Mouse (Mus musculus) heart, embryonic 13.5 days (tissue): ENCODE measurements around the gene Arhgef10l. TPM values are rescaled to one million over a fixed set of nuclear protein-coding genes. Genes with fewer than 3 reads are reported as not detected.

Experiments
- ATAC-seq: fragments of 200-750 bp; cut with Nextera tagmentation; 2 replicates; pipeline ENCODE4 v1.8.0; 2017; ENCODE audit warnings: moderate TSS enrichment; ENCODE audit not compliant: insufficient number of reproducible peaks, low FRiP score, low TSS enrichment; ENCODE audit errors: extremely low read depth
- H3K27ac ChIP-seq: fragments of 300-500 bp; sonication (generic); replicated peaks from 2 replicates; pipeline ENCODE4 v1.5.1; 2015; ENCODE audit warnings: moderate library complexity, mild to moderate bottlenecking, inconsistent platforms
- H3K27me3 ChIP-seq: fragments of 300-500 bp; sonication (generic); replicated peaks from 2 replicates; pipeline ENCODE4 v1.6.1; 2015; ENCODE audit warnings: mild to moderate bottlenecking, inconsistent platforms
- H3K36me3 ChIP-seq: fragments of 300-500 bp; sonication (generic); 2 replicates; pipeline ENCODE4 v1.6.1; 2015; ENCODE audit warnings: mild to moderate bottlenecking, inconsistent platforms
- H3K4me1 ChIP-seq: fragments of 300-500 bp; sonication (generic); 2 replicates; pipeline ENCODE4 v1.6.1; 2015; ENCODE audit warnings: inconsistent platforms
- H3K4me2 ChIP-seq: fragments of 300-500 bp; sonication (generic); 2 replicates; pipeline ENCODE4 v1.6.1; 2015; ENCODE audit warnings: inconsistent platforms, mild to moderate bottlenecking, moderate library complexity
- H3K4me3 ChIP-seq: fragments of 300-500 bp; sonication (generic); 2 replicates; pipeline ENCODE4 v1.5.1; 2015; ENCODE audit warnings: moderate library complexity, mild to moderate bottlenecking, inconsistent platforms
- H3K9ac ChIP-seq: fragments of 300-500 bp; sonication (generic); 2 replicates; pipeline ENCODE4 v1.6.1; 2015; ENCODE audit warnings: inconsistent platforms, mild to moderate bottlenecking, moderate library complexity
- H3K9me3 ChIP-seq: fragments of 300-500 bp; sonication (generic); 2 replicates; pipeline ENCODE4 v1.6.1; 2016; ENCODE audit warnings: inconsistent platforms
- WGBS: fragments of 180-500 bp; shearing (Covaris S2); methylation state at CpG from one replicate; pipeline ENCODE4 v1.1.7; 2015; ENCODE audit warnings: mixed read lengths; 5-methylcytosine and 5-hydroxymethylcytosine counted together
- polyA plus RNA-seq: library from polyadenylated mRNA; unstranded; fragments of >200 nt; fragmentation: Nextera tagmentation; extraction: Ambion mirVana; gene quantifications from 2 replicates; pipeline ENCODE4 v1.2.1, GENCODE M21; 2015

Gene Arhgef10l
- polyA plus RNA-seq, 1 experiment from 2014 or later, result 18.2 TPM

GRCm38 (mm10) chr4:140504921-140505607, 160.7 kb downstream of the Arhgef10l start:
- ATAC-seq, result no peak
- Histone ChIP-seq H3K4me3 (no peak overlapping the region), H3K4me2 (no peak overlapping the region), H3K9ac (no peak overlapping the region), H3K27me3 (peaks cover 21% of the 10 kb centered on the region), H3K36me3 (no peaks in the 10 kb centered on the region), H3K9me3 (no peaks in the 10 kb centered on the region), H3K27ac (no peak overlapping the region), H3K4me1 (peaks cover 17% of the 10 kb centered on the region)
- WGBS, result 73% methylated on average over 19 of the region's 19 CpGs

GRCm38 (mm10) chr4:140504067-140504913, 161.5 kb downstream of the Arhgef10l start:
- peaks cover 17% of the 10 kb centered on the region for H3K4me1 ChIP-seq
- no peaks in the 10 kb centered on the region for H3K9me3 ChIP-seq
- H3K27me3 ChIP-seq, result peaks cover 21% of the 10 kb centered on the region
- no peak for ATAC-seq
- no peaks in the 10 kb centered on the region for H3K36me3 ChIP-seq
- H3K9ac ChIP-seq, result no peak overlapping the region
- 21% methylated on average over 16 of the region's 16 CpGs for WGBS
- no peak overlapping the region for H3K27ac ChIP-seq
- H3K4me3 ChIP-seq, result no peak overlapping the region
- no peak overlapping the region for H3K4me2 ChIP-seq

GRCm38 (mm10) chr4:140500766-140501165, 165.0 kb downstream of the Arhgef10l start:
- ATAC-seq, result no peak
- H3K9ac ChIP-seq, result no peak overlapping the region
- H3K27me3 ChIP-seq, result peaks cover 21% of the 10 kb centered on the region
- H3K4me1 ChIP-seq, result peaks cover 19% of the 10 kb centered on the region
- H3K36me3 ChIP-seq, result no peaks in the 10 kb centered on the region
- no peak overlapping the region for H3K27ac ChIP-seq
- WGBS, result 25% methylated on average over 7 of the region's 7 CpGs
- H3K4me2 ChIP-seq, result no peak overlapping the region
- no peak overlapping the region for H3K4me3 ChIP-seq
- no peaks in the 10 kb centered on the region for H3K9me3 ChIP-seq

- Histone ChIP-seq H3K9me3 (no peaks in the 10 kb centered on the region), H3K4me2 (no peak overlapping the region), H3K27ac (no peak overlapping the region), H3K4me3 (no peak overlapping the region), H3K36me3 (no peaks in the 10 kb centered on the region), H3K27me3 (peaks cover 23% of the 10 kb centered on the region), H3K9ac (no peak overlapping the region), H3K4me1 (peaks cover 19% of the 10 kb centered on the region)
- no peak for ATAC-seq
- 78% methylated on average over 6 of the region's 6 CpGs for WGBS
Measured at GRCm38 (mm10) chr4:140499571-140499970, 166.2 kb downstream of the Arhgef10l start.

GRCm38 (mm10) chr4:140497169-140497568, 168.6 kb downstream of the Arhgef10l start:
- no peak for ATAC-seq

GRCm38 (mm10) chr4:140491555-140491954, 174.3 kb downstream of the Arhgef10l start:
- H3K4me1 ChIP-seq, result no peaks in the 10 kb centered on the region
- H3K9ac ChIP-seq, result no peak overlapping the region; the same call in 1 of the 2 replicates
- H3K36me3 ChIP-seq, result no peaks in the 10 kb centered on the region
- H3K4me3 ChIP-seq, result no peak overlapping the region
- WGBS, result 38% methylated on average over 5 of the region's 5 CpGs
- H3K9me3 ChIP-seq, result no peaks in the 10 kb centered on the region
- H3K4me2 ChIP-seq, result no peak overlapping the region
- no peak overlapping the region for H3K27ac ChIP-seq
- ATAC-seq, result no peak
- peaks cover 7% of the 10 kb centered on the region; the same call in 1 of the 2 replicates for H3K27me3 ChIP-seq

More at GRCm38 (mm10) chr4:140497169-140497568, 168.6 kb downstream of the Arhgef10l start:
- Histone ChIP-seq H3K9ac (no peak overlapping the region), H3K4me3 (no peak overlapping the region), H3K9me3 (no peaks in the 10 kb centered on the region), H3K4me2 (no peak overlapping the region), H3K4me1 (peaks cover 19% of the 10 kb centered on the region), H3K27ac (no peak overlapping the region), H3K36me3 (no peaks in the 10 kb centered on the region), H3K27me3 (peaks cover 4% of the 10 kb centered on the region; the same call in 1 of the 2 replicates)
- WGBS, result 52% methylated on average over 20 of the region's 20 CpGs

GRCm38 (mm10) chr4:140485442-140485841, 180.4 kb downstream of the Arhgef10l start:
- Histone ChIP-seq H3K4me1 (peaks cover 5% of the 10 kb centered on the region), H3K36me3 (no peaks in the 10 kb centered on the region), H3K9ac (no peak overlapping the region), H3K4me3 (no peak overlapping the region), H3K27ac (no peak overlapping the region), H3K9me3 (no peaks in the 10 kb centered on the region), H3K27me3 (peaks cover 4% of the 10 kb centered on the region; the same call in 1 of the 2 replicates), H3K4me2 (no peak overlapping the region)
- no peak for ATAC-seq
- WGBS, result 60% methylated on average over 12 of the region's 12 CpGs

- Histone ChIP-seq H3K27ac (no peak overlapping the region), H3K36me3 (no peaks in the 10 kb centered on the region), H3K9ac (no peak overlapping the region), H3K4me3 (no peak overlapping the region), H3K9me3 (no peaks in the 10 kb centered on the region), H3K4me1 (peaks cover 14% of the 10 kb centered on the region), H3K4me2 (no peak overlapping the region), H3K27me3 (peaks cover 4% of the 10 kb centered on the region; the same call in 1 of the 2 replicates)
- ATAC-seq, result no peak
- WGBS, result 75% methylated on average over 11 of the region's 11 CpGs
Measured at GRCm38 (mm10) chr4:140483134-140483533, 182.7 kb downstream of the Arhgef10l start.

- H3K4me2 ChIP-seq, result no peak overlapping the region
- no peaks in the 10 kb centered on the region for H3K36me3 ChIP-seq
- 0 out of 2 replicates have a peak, but pooled peaks cover 3% of the 10 kb centered on the region for H3K9me3 ChIP-seq
- H3K27me3 ChIP-seq, result peaks cover 2% of the 10 kb centered on the region; the same call in 1 of the 2 replicates
- peak overlapping the region; percentile 37; the same call in 1 of the 2 replicates for H3K9ac ChIP-seq
- no peak overlapping the region for H3K4me3 ChIP-seq
- WGBS, result 40% methylated on average over 15 of the region's 15 CpGs
- H3K27ac ChIP-seq, result no peak overlapping the region
- H3K4me1 ChIP-seq, result peaks cover 14% of the 10 kb centered on the region
- no peak for ATAC-seq
Measured at GRCm38 (mm10) chr4:140480369-140481067, 185.3 kb downstream of the Arhgef10l start.

GRCm38 (mm10) chr4:140475194-140475593, 190.6 kb downstream of the Arhgef10l start:
- no peak for ATAC-seq
- no peaks in the 10 kb centered on the region for H3K36me3 ChIP-seq

More at GRCm38 (mm10) chr4:140475194-140475593, 190.6 kb downstream of the Arhgef10l start:
- Histone ChIP-seq H3K9me3 (0 out of 2 replicates have a peak, but pooled peaks cover 3% of the 10 kb centered on the region), H3K4me1 (peaks cover 7% of the 10 kb centered on the region), H3K4me3 (no peak overlapping the region), H3K4me2 (no peak overlapping the region), H3K27me3 (0 out of 2 replicates have a peak, but pooled peaks cover 3% of the 10 kb centered on the region), H3K27ac (no peak overlapping the region), H3K9ac (no peak overlapping the region)
- 63% methylated on average over 8 of the region's 8 CpGs for WGBS
